Mouse (Mus musculus) kidney, postnatal 14 days (tissue): ENCODE measurements at regions not wholly inside any gene's neighbourhood (a gene's known extent, or its start where the extent isn't known, plus 50 kb on each side); places are given as distances from the start of the nearest gene placed in this dataset.

Experiments used
- DNase-seq: peaks from one replicate; pipeline ENCODE4 v3.0.0; 2022; ENCODE audit warnings: mixed read lengths

DNA sequence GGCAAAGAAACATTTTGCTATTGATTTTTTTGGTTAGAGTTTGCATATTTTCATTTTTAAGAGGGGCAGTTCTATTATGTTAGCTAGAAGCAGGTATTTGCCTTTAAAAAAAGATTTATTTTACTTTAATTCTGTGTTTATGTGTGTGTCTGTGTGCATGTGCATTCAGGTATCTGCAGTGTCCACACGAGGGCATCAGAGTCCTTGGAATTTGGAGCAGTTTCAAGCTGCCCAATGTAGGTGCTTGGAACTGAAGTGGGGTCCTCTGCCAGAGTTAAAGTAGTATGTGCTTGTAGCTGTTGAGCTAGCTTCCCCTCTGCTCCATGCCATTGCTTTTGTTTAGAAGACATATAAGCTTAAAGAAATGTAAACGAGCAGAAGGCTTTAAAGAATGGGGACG lies 89.1 kb downstream of the 9330182O14Rik start:
- no peak for DNase-seq

DNA sequence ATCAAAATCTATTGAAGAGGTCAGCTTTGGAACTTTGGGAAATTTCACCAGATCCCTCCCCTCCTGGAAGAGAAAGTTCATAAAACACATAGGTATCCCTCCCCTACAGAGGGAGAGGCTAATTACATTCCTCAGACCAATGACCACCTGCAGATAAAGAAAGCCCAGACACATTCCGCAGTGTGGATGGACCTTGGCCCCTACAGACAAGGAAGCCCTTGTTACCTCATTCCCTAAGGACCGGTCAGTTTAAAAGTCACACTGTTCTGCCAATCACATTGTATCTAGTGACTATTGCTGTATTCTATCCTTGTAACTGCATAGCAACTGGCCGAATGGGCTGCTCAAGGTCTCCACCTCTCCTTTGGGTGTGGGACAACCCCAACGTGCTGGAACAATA lies 107.6 kb downstream of the 9330182O14Rik start:
- DNase-seq, result no peak

DNA sequence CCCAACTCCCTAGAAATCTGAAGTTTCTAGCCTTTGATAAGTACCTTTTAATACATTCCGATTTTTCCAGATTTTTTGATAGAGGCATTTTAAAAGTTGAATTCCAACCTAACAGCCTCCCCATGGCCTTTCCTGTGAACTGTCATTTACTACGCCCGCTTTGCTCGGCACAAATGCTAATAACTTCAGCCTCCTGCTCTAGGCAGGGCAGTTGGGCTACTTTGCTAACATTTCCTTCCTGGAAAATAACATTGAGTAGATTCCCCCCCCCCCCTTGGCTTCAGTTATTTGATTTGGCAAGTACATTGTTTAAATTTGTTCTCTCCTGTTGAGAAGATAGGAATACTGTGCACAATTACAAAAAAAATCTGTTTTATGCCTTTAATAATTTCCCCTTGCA lies 114.8 kb downstream of the 9330182O14Rik start:
- no peak for DNase-seq

DNA sequence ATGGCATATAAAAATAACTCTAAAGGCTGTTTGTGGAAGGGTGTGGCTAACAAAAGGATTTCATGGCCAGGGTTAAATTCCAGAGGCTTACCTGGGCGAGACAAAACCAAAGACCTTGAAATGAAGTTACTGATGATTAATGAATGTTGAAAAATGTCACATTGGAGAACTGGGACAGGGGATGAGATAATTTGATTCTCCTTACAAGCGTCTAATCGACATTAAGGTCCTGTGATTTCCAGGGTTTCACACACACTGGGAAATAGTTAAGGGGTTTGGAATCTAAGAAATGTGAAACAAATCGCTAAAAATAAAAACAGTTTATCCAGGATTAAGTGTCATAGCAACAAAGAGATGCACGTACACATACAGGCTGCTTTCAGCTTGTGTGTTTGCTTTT lies 125.3 kb downstream of the 9330182O14Rik start:
- DNase-seq, result no peak

- no peak for DNase-seq
Measured at GRCm38 (mm10) chr15:40279021-40279420, 144.9 kb downstream of the 9330182O14Rik start.

- DNase-seq, result no peak
Measured at GRCm38 (mm10) chr15:40280551-40280950, 146.4 kb downstream of the 9330182O14Rik start.

GRCm38 (mm10) chr15:40281078-40281720 lies 147.0 kb downstream of the 9330182O14Rik start:
- DNase-seq, result no peak

DNA sequence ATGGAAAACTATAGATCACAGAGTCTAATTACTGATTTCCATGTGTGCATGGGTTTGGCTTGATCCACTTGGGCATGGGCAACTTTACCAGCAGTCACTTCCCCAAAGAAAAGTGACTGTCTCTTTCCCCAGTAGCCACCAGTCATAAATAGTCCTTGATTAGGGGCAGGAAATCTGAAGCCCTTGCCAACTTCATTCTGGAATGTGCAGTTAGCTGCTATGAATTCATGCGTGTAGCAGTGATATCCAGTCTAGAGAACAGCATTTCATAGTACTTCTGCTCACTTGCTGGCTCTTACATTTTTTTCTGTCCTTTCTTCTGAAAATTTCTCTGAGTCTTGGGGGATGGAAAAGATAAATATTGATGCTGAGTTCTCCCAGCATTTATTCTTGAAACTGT lies 157.4 kb downstream of the 9330182O14Rik start:
- no peak for DNase-seq

GRCm38 (mm10) chr15:40312226-40312625 lies 178.1 kb downstream of the 9330182O14Rik start:
- DNase-seq, result no peak

GRCm38 (mm10) chr15:40339746-40340145 lies 205.6 kb downstream of the 9330182O14Rik start:
- no peak for DNase-seq

- DNase-seq, result no peak
Measured at GRCm38 (mm10) chr15:40340269-40340668, 206.1 kb downstream of the 9330182O14Rik start.

DNA sequence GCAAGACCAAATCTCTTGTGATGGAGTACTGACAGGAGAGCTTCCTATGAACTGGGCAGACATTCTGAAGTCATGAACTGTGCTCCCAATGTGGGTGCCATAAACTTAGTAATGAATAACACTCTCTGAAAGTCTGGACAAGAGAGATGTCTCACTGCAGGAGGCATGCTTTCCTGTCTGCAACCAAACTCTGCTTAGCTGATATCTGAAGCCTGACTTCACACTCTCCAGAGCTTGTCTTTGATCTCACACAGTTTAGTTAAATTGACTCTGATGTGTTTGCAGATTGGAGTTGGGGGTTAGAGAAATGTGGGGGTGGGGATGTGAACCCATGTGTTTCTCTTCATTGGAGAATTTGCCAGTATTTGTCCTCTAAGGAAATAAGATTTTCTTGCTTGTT lies 217.3 kb downstream of the 9330182O14Rik start:
- no peak for DNase-seq

- DNase-seq, result no peak
Measured at GRCm38 (mm10) chr15:40354802-40355487, 220.8 kb downstream of the 9330182O14Rik start.

DNA sequence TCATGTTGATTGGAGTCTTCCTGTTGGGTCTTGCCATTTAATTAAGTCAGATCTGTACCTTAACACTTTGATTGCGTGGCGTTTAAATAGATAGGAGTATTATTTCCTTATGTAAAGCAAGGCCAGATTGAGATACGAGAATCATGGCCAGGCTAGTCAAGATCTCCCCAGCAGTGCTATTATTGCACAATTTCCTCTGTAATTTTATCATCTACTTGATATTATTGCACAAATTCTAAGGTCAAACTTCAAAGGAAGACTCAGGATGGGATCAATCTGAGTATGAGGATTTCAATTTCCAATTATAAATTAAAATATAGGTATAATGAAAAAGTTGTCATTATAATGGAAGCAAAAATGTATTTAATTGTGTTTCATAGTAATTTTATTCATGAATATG lies 221.9 kb downstream of the 9330182O14Rik start:
- no peak for DNase-seq

GRCm38 (mm10) chr15:40358341-40358740 lies 224.2 kb downstream of the 9330182O14Rik start:
- no peak for DNase-seq

DNA sequence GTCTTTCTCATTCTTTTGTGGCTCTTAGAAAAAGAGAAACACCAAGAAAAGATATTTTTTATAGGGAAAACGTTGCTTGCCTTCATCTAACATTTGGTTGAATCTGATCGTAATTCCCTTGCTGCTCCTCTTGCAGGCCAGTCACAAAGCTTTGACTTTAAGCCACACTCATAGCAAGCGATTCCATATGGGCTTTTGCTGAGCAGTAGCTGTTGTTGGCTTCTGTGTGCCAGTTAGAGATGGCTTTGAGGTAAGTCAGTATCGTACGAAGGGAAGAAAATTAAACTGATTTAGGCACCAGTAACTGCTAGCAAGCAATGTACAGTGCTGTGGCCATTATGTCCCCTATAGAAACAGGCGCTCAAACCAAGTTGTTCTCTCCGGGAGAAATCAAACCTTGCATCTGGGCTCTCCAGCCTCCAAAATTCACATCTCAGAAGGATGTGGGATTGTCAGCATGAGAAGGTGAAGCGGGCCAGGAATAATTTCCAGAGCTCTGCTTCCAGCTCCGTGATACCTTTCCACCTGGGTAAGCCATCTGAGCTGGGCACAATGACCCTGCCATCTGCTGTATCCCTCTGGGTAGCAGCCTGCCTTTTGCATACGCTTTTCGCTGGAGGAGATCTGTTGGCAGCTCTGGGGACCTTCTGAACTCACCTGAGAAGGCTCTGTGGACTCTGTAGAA lies 227.8 kb downstream of the 9330182O14Rik start:
- no peak for DNase-seq

GRCm38 (mm10) chr15:40364221-40364621 lies 230.1 kb downstream of the 9330182O14Rik start:
- no peak for DNase-seq

GRCm38 (mm10) chr15:40365613-40366012 lies 231.4 kb downstream of the 9330182O14Rik start:
- no peak for DNase-seq

DNA sequence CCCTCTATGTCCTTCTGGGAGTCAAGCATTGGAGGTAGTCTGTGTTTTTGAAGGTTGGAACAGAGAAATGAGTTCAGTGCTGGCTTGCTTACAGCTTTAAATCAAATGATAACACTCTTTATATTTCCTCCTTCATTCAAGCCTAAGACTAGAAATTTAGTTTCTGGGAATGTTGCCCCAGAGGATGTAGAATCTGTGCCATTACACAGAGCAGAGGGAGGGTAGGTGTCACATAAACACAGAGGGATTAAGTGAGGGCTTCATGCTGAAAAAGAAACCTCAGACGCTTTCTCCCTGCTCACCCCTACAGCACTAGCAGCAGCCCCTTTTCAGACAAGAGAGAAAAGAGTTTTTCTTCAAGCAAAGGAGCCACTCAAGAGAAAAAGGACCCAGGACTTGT lies 232.9 kb downstream of the 9330182O14Rik start:
- no peak for DNase-seq

GRCm38 (mm10) chr15:40368746-40369145 lies 234.6 kb downstream of the 9330182O14Rik start:
- peak; percentile 4 for DNase-seq

DNA sequence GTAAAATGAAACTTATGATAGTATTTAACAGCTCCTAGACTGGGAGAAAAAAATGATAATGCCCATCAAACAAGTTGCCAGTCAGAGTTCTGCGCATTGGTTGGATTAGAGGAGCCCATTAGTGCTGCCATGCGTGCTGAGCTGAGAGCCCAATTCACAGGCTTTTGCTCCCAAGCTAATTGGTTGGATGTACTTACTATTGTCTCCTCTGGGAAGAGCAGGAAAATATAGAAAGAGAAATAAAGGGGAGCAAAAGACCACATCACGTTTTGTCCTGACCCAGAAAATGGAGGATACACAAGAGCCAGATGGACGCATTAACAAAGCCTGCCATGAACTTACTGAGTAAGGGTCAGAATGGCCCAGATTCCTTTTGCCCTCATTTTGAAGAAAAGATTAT lies 237.3 kb downstream of the 9330182O14Rik start:
- no peak for DNase-seq

DNA sequence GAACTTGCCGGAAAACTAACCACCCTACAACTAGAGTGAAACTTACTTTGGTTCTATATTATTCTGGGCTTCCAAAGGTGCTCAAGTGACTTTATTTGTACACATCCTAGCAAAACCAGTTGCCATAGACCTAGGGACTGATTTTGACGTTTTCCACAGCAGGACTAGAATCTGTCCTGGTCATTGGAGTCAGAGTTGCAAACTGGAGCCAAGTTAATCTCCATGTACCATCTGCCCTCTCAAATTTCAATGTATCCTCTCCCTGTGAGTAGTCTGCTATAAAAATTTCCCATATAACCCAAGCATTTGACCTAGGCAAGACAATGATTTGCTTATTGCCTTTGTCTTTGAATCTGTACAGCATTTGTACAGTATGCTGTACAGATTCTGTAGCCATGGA lies 252.4 kb downstream of the 9330182O14Rik start:
- no peak for DNase-seq

DNA sequence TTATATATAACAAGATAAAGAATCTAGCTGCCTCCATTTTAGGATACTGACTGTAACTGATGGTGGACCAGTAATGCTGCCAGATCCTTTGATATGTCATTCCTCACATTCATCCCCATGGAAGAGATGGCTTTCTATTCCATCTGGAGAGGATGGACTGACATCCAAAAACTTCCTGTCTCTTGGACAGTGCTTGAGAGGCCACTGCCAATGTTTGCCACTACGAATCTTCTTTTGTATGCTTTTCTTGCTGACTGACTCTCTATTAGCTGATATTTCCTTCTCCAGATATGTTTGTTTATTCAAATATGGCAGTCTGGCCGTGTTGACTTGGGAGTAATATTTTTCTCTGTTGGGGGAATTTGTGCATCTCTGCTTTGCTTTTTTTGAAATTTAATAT lies 253.6 kb downstream of the 9330182O14Rik start:
- no peak for DNase-seq

DNA sequence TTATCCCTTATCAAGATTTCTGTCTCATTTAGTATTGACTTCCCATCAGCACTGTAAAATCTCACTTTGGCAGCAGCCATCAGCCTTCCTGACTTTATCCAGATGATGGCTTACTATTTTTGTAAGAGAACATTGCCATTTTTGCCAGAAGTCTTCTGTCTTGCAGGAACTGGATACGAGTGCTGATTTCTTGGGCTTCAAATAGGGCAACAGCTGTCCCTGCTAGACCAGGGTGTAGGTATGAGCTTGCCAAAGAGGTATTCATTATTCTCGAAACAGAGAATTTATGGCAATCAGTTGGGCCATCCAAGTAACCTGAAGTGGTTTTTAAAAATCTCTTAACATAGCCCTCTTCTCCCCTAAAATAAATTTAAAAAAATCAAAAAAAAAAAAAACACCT lies 254.6 kb downstream of the 9330182O14Rik start:
- no peak for DNase-seq
